Mouse (Mus musculus) embryonic stem cell, embryonic (primary cell): ENCODE measurements at regions not wholly inside any gene's neighbourhood (a gene's known extent, or its start where the extent isn't known, plus 50 kb on each side); places are given as distances from the start of the nearest gene placed in this dataset.
"Not testable (repeated sequence)": the region's sequence is repeated elsewhere in the genome, so short reads cannot be mapped to it uniquely, and the experiment has no call there.

Experiments
- CTCF ChIA-PET, 4 experiments: fragments of 300-600 bp in 2 of 4; fragments of 350-600 bp in 2 of 4; sonication (Branson Sonifier 250); formaldehyde crosslinking; loops; one replicate each; lab custom pipeline; 2022; ENCODE audit warnings: inconsistent platforms in 2 of 4; lab: Charles Lee
- POLR2A ChIA-PET, 4 experiments: fragments of 300-600 bp in 2 of 4; fragments of 350-600 bp in 2 of 4; sonication (Branson Sonifier 250); formaldehyde crosslinking; loops; one replicate each; lab custom pipeline; 2022; ENCODE audit warnings: antibody characterized with exemption in 4 of 4, inconsistent platforms in 1 of 4; lab: Charles Lee

GRCm38 (mm10) chr8:31725430-31725829, 1703.1 kb upstream of the 5930422O12Rik start:
- ChIA-PET POLR2A (no interaction called here), CTCF (no interaction called here)

GRCm38 (mm10) chr8:31735610-31736009, 1692.9 kb upstream of the 5930422O12Rik start:
- ChIA-PET CTCF (no interaction called here), POLR2A (no interaction called here)

- POLR2A ChIA-PET, CTCF ChIA-PET: not testable (repeated sequence)
These were observed 1691.2 kb upstream of the 5930422O12Rik start for GRCm38 (mm10) chr8:31737314-31737713.

- ChIA-PET POLR2A (interaction anchor here in 1 of 4 experiments (0.6 kb wide), 1 partner anchor 15 kb away, joined by 5 read pairs; no protein-coding TSS in a partner anchor), CTCF (no interaction called here)
These were observed 1681.7 kb upstream of the 5930422O12Rik start for GRCm38 (mm10) chr8:31746855-31747254.

- ChIA-PET POLR2A (no interaction called here), CTCF (no interaction called here)
These were observed 1678.5 kb upstream of the 5930422O12Rik start for GRCm38 (mm10) chr8:31749974-31750373.

GRCm38 (mm10) chr8:31750482-31751126, 1677.9 kb upstream of the 5930422O12Rik start:
- ChIA-PET CTCF (no interaction called here), POLR2A (no interaction called here)

GRCm38 (mm10) chr8:31755737-31756136, 1672.8 kb upstream of the 5930422O12Rik start:
- ChIA-PET POLR2A (no interaction called here), CTCF (no interaction called here)

GRCm38 (mm10) chr8:31762091-31762490, 1666.4 kb upstream of the 5930422O12Rik start:
- ChIA-PET CTCF (no interaction called here), POLR2A (interaction anchor here in 2 of 4 experiments (0.6 kb wide), 2 partner anchors 15 to 74 kb away, joined by 5 read pairs; no protein-coding TSS in a partner anchor)
